Mouse (Mus musculus): Measurements from ENCODE around the gene Ly6g6e. TPM values are rescaled to one million over a fixed set of nuclear protein-coding genes. Genes with fewer than 3 reads are reported as not detected.
A peak's percentile ranks its signal among the peaks of the same experiment; 100 is the strongest.

Gene Ly6g6e
- total and polyA plus RNA-seq, 3 experiments: 0.23 TPM; not detected in 2

DNA sequence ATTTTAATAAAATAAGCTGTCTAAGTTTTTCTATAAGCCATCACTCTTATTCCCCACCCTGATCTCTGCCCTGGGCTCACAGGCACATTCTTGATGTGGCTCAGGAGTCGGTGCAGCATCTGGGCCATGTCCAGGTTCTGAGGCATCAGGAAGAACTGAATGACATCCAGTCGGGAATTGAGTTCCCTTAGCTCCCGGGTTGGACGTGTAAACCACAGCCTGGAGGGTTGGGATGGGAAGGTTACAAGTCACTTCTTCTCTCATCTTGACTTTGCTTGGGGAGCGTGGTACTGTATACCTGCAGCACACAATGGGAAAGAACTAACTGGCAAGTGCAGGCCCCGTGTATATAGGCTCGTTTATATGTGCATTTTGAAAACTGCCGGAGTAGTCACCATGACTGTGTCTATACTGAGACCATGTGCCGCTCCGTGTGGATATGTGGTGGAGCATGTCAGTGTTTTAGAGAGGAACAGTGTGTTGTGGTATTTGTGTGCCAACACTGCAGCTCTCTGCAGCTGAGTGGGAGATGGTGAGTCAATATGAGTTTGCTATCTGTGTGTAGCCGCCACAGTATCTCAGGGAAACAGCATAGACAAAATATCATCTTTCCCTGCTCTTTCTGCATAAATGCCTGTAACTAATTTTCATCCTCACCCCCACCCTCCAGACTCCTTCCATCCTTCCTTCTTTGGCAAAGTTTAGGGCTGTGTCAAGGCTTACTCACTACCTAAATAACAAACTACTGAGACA, 37.4 kb upstream of the Ly6g6e start (continued):
- TF ChIP-seq POLR2A (IDR thresholded peaks at IDR 0.05; ENCODE audit: control insufficient read depth in 1 of 2, insufficient read depth in 1 of 2, low read depth in 1 of 2, low read length in 2 of 2, poor library complexity in 1 of 2) (no peak), POLR2AphosphoS5 (IDR thresholded peaks at IDR 0.05; ENCODE audit: borderline replicate concordance, low read depth, low read length) (no peak), ETS1 (IDR thresholded peaks at IDR 0.05; ENCODE audit: low read depth, low read length) (peak; percentile 62; the same call in 1 of the 2 replicates)

DNA sequence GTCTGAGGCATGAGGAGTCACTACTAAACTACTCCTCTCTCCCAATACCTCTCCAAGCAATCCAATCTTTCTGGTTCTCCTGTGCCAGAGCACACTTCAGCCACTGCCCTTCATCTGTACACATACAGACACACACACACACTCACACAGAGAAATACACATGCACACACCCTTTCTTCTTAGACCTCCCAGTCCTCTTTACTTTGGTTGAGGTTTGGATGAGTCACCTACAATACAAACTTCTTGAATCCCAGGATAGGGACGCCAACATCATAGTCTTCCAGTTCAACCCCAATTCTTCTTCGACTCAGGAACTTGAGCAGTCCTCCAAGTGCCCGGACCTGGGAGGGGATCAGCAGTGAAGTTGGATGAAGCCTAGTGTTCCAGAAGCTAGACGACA, 32.9 kb upstream of the Ly6g6e start:
- Histone ChIP-seq H3K27ac (ENCODE audit: control insufficient read depth, low read depth, low read length) (peak overlapping the region; percentile 15; the same call in 1 of the 2 replicates), H3K9ac (ENCODE audit: control insufficient read depth, low read depth, low read length, poor library complexity, severe bottlenecking) (no peak overlapping the region)
- TF ChIP-seq KAT2A (conservative IDR thresholded peaks at IDR 0.05; ENCODE audit: low read depth, low read length) (no peak), ETS1 (IDR thresholded peaks at IDR 0.05; ENCODE audit: low read depth, low read length) (no peak), HCFC1 (IDR thresholded peaks at IDR 0.05; ENCODE audit: low read depth, low read length) (no peak), ZNF384 (IDR thresholded peaks at IDR 0.05; ENCODE audit: low read depth, low read length) (no peak), MAFK (IDR thresholded peaks at IDR 0.05; ENCODE audit: borderline replicate concordance, low read depth, low read length) (no peak), ZMIZ1 (IDR thresholded peaks at IDR 0.05; ENCODE audit: low read depth, low read length) (no peak), MAX (IDR thresholded peaks at IDR 0.05; ENCODE audit: low read length) (no peak), TCF12 (IDR thresholded peaks at IDR 0.05; ENCODE audit: low read depth, low read length) (no peak), NRF1 (IDR thresholded peaks at IDR 0.05; ENCODE audit: insufficient read depth, low read depth, low read length, poor library complexity, severe bottlenecking) (no peak), USF1 (IDR thresholded peaks at IDR 0.05; ENCODE audit: low read depth, low read length) (no peak), TAL1 (IDR thresholded peaks at IDR 0.05; ENCODE audit: low read length) (no peak), MYB (IDR thresholded peaks at IDR 0.05; ENCODE audit: low read depth, low read length) (no peak), MXI1 (IDR thresholded peaks at IDR 0.05; ENCODE audit: low read depth, low read length) (no peak), E2F4 (IDR thresholded peaks at IDR 0.05; ENCODE audit: borderline replicate concordance, low read depth, low read length) (no peak), RCOR1 (IDR thresholded peaks at IDR 0.05; ENCODE audit: low read depth, low read length) (no peak), UBTF (IDR thresholded peaks at IDR 0.05; ENCODE audit: borderline replicate concordance, insufficient read depth, low read depth, low read length) (no peak), CHD2 (IDR thresholded peaks at IDR 0.05; ENCODE audit: low read length) (no peak)

More for the DNA sequence above, 32.9 kb upstream of the Ly6g6e start:
- Histone ChIP-seq H3K79me2 (ENCODE audit: control insufficient read depth, insufficient read depth, low read length, poor library complexity) (peaks cover 2% of the 10 kb centered on the region; the same call in 1 of the 2 replicates), H3K27me3 (ENCODE audit: control insufficient read depth in 1 of 2, insufficient read depth in 2 of 2, low read length in 2 of 2) (no peaks in the 10 kb centered on the region), H3K9me3 (replicated peaks; ENCODE audit: insufficient read depth, low read length) (no peaks in the 10 kb centered on the region), H3K36me3 (ENCODE audit: control insufficient read depth in 1 of 2, insufficient read depth in 2 of 2, low read length in 2 of 2) (peaks cover 0 to 34% of the 10 kb centered on the region in 2 experiments; a peak in 2 of 4 replicates), H3K4me1 (ENCODE audit: control insufficient read depth in 1 of 2, insufficient read depth in 2 of 2, low read length in 2 of 2) (peaks cover 7 to 49% of the 10 kb centered on the region in 2 experiments), H3K4me3 (ENCODE audit: control insufficient read depth in 1 of 2, insufficient read depth in 1 of 2, low read depth in 2 of 2, low read length in 2 of 2) (no peak overlapping the region)
- DNase-seq (ENCODE audit: low read depth, low spot score): no peak
